Mouse (Mus musculus) liver, postnatal 0 days (tissue): ENCODE measurements around the gene Vkorc1l1.
A peak's percentile ranks its signal among the peaks of the same experiment; 100 is the strongest.

Experiments
- CTCF ChIP-seq: sonication (generic); IDR thresholded peaks from 2 replicates; pipeline ENCODE4 v1.5.1; 2016; ENCODE audit warnings: antibody characterized with exemption, low read depth
- EP300 ChIP-seq: IDR thresholded peaks from 2 replicates; pipeline ENCODE4 v1.6.1; 2016; ENCODE audit warnings: antibody characterized with exemption, low read depth, mild to moderate bottlenecking

DNA sequence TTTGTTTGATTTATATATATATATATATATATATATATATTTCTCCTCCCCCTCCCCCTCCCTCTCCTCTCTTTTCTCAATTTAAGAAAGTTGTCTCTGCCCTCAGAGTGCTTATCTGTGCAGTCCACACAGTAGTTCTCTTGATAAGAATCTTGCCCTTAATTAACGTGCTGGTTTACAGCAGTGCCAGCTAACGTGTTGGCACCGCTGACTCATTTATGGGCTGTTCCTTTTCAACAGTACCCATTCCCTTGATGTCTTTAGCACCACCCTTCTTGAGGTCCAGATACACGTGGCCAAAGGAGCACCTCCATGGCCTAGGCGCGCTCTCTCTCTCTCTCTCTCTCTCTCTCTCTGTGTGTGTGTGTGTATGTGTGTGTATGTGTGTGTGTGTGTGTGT, 14.0 kb downstream of the Vkorc1l1 start:
- TF ChIP-seq EP300, result peak; percentile 84
- TF ChIP-seq CTCF, result no peak
